Mouse (Mus musculus) CD4-positive naive resting alpha-beta T cell, adult 57 days (primary cell): ENCODE data around the gene Igf2bp3. TPM values are rescaled to one million over a fixed set of nuclear protein-coding genes. Genes with fewer than 3 reads are reported as not detected.

Experiments
- total RNA-seq: library from RNA; stranded (reverse); gene quantifications from one replicate; pipeline ENCODE4 v1.2.4, GENCODE M21; 2023

The Igf2bp3 gene
- total RNA-seq = 0.18 TPM

GRCm38 (mm10) chr6:49214928-49215747 lies at the start of gene Igf2bp3:
Gene Igf2bp3 (minus strand): TSS chr6:49214957.

GRCm38 (mm10) chr6:49263847-49264243 lies 49.1 kb upstream of the Igf2bp3 start, which contains the start of gene Tra2a:
Gene Tra2a (minus strand): TSS chr6:49264033.

GRCm38 (mm10) chr6:49073304-49074116 lies 141.2 kb downstream of the Igf2bp3 start, which contains the start of gene Malsu1:
Gene Malsu1 (plus strand): TSS chr6:49073795.

GRCm38 (mm10) chr6:49036275-49037267 lies 178.2 kb downstream of the Igf2bp3 start, which contains the start of gene Gpnmb:
Gene Gpnmb (plus strand): TSS chr6:49036546.

Other genes with a start within 250 kb of the Igf2bp3 start
- gene Doxl2, start 240.0 kb downstream of the Igf2bp3 start, total RNA-seq = not detected
- gene Svs1, start 228.1 kb downstream of the Igf2bp3 start, total RNA-seq = not detected
- 0.68 TPM for gene Gpnmb, start 178.4 kb downstream of the Igf2bp3 start, total RNA-seq
- gene Malsu1, start 141.2 kb downstream of the Igf2bp3 start, total RNA-seq = 53.0 TPM
- 208 TPM for gene Tra2a, start 49.1 kb upstream of the Igf2bp3 start, total RNA-seq
- gene Ccdc126, start 104.3 kb upstream of the Igf2bp3 start, total RNA-seq = 6.2 TPM
- 5.0 TPM for gene Fam221a, start 152.8 kb upstream of the Igf2bp3 start, total RNA-seq
- not detected for gene Stk31, start 180.6 kb upstream of the Igf2bp3 start, total RNA-seq